Mouse (Mus musculus) CD8-positive naive resting alpha-beta T cell, adult 2 months (primary cell): ENCODE measurements around the gene Mrgprh.
A peak's percentile ranks its signal among the peaks of the same experiment; 100 is the strongest.

ENCODE experiments used
- DNase-seq, 2 experiments: peaks; one replicate each; pipeline ENCODE4 v3.0.0; 2022; ENCODE audit warnings: low read depth in 2 of 2, low spot score in 2 of 2

Mrgprh gene

GRCm38 (mm10) chr17:12915881-12916583, 40.2 kb downstream of the Mrgprh start, which contains the start of gene Mrpl18:
Mrpl18 (minus strand) TSS chr17:12916345.
- peak; percentile 96 for DNase-seq

DNA sequence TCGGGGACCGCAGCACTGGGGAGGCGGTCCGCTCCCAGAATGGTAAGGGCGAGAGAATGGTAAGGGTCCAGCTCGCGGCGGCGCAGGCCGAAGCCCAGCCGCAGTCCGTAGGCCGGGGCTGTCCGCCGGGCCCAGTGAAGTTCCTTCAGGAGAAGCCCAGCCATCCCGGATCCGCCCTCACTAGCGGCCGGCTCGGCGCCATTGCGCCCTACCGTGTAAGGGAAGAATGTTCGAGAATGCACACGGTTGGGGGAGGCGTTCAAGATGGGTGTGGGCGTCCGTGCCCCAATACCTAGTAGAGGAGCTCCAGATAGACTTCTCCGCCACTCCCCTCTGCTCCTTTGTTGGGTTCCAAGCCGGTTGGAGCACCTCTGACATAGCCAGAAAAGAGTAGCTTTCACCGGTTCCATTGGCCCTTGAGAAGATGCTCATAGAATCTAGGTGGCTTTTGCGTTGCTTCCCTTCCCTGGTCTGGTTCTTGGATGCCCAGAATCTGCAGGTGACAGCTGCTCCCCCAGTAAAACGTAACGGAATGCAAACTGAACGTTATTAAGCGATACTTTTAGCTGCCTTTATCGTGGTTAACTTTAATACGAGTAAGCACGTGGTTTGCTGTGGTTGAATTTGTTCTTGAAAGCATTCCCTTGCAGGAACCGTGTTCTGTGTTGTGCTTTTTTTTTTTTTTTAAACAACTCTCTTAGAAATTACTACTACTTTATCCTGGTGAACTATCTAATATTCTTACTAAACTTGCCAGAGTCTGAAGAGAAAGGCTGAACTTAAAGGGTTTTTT, 41.0 kb downstream of the Mrgprh start:
- DNase-seq: peak; percentile 21 to 47

GRCm38 (mm10) chr17:12921073-12921472, 45.2 kb downstream of the Mrgprh start:
- DNase-seq: no peak

DNA sequence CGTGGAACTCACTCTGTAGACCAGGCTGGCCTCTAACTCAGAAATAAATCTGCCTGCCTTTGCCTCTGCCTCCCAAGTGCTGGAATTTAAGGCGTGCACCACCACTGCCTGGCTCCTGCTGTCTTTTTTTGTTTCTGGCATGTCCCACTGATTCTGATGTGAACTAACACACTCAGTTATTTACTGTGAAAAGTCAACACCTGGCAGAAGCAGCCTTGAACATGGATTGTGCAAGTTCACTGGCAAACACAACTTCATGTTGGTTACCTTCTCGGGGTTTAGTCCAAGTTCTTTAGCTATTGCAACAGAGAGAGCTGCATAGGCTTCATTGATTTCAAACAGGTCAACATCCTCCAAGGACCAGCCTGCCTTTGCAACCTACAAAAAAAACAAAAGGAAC, 49.2 kb downstream of the Mrgprh start:
- no peak for DNase-seq

DNA sequence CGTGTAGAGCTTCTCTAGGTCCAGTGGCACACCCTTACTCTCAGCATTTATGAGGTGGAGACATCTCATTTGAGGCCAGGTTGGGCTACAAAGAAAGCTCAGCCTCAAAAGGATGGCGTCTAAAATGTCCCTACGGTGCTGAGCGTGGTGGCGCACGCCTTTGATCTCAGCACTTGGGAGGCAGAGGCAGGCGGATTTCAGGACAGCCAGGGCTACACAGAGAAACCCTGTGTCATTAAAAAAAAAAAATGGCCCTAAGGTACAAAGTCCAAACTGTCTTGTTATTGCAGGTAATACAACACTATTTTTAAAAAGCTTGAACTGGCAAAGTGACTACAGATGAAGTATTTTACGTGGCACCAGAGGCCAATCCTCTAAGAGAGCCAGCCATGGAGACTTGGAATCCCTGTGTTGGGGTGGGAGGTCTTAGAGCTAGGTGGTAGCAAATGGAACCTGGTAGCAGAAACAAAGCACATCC, 49.9 kb downstream of the Mrgprh start:
- DNase-seq: no peak
